Comparison of ENCODE assay signal across 10 mouse cellular contexts in the genomic region with DNA sequence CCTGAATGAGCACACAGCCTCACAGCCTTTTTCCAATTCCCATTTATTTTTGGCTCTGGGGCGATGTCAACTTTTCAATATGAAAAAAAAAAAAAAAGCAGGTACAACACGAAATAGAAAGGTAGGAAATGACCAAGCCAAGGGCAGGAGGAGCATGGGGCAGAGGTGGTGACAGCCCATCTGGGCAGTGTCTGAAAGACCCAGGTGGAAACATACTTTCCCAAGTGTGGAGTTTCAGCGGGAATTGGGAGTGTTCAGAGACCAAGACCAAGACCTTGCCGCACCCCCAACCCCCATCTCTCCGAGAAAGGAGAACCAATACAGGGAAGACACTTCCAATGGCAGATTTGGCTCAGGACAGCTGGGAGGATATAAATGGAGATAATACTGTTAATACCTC. TPM values are rescaled to one million over a fixed set of nuclear protein-coding genes. Genes with fewer than 3 reads are reported as not detected.
A peak's percentile ranks its signal among the peaks of the same experiment; 100 is the strongest.
DNase-seq lines count a peak whose midpoint lies in the region; ATAC-seq and TF ChIP-seq lines count a peak whose summit lies in the region.
"Had no signal": no experiment of that assay in that cellular context is flagged by ENCODE, and none has a peak within 500 bp of the region (broad histone marks: within the 10 kb centered on the region; RNA-seq: fewer than 3 reads in every experiment).

No protein-coding gene starts in this region.

- no peak overlapping the region; the same call in 1 of the 2 replicates for H3K27ac ChIP-seq in heart, embryonic 13.5 days (replicated peaks)
- 0 out of 2 replicates have a peak overlapping the region, but pooled peaks have one; percentile 15 for H3K27ac ChIP-seq in forebrain, embryonic 15.5 days (replicated peaks)
- H3K27ac ChIP-seq in liver, embryonic 15.5 days (replicated peaks) = 0 out of 2 replicates have a peak overlapping the region, but pooled peaks have one; percentile 43
- H3K27ac ChIP-seq: macrophage had no signal

- no peak for DNase-seq in heart, adult 11 months
- no peak for DNase-seq in gastrocnemius, adult 8-10 months (ENCODE audit: low spot score in 2 of 2)
- DNase-seq in testis, postnatal 10 days (ENCODE audit: low spot score) = no peak
- DNase-seq: embryo, embryonic 11 days had no signal

- peak overlapping the region; percentile 90 for H3K4me2 ChIP-seq in heart, embryonic 13.5 days
- peak overlapping the region; percentile 77 for H3K4me2 ChIP-seq in forebrain, embryonic 15.5 days (replicated peaks)
- peak overlapping the region; percentile 0; the same call in 1 of the 2 replicates for H3K4me2 ChIP-seq in liver, embryonic 15.5 days

- no peak for ATAC-seq in heart, embryonic 13.5 days (ENCODE audit: extremely low read depth, insufficient number of reproducible peaks, low FRiP score, low TSS enrichment)
- no peak for ATAC-seq in forebrain, embryonic 15.5 days (replicated peaks)
- ATAC-seq in liver, embryonic 15.5 days (ENCODE audit: insufficient read depth) = no peak
- no peak for ATAC-seq in cerebellum, adult (ENCODE audit: insufficient number of reproducible peaks, low FRiP score, low TSS enrichment)

- H3K4me3 ChIP-seq in heart, embryonic 13.5 days = peak overlapping the region; percentile 18; the same call in 1 of the 2 replicates
- peak overlapping the region; percentile 97 for H3K4me3 ChIP-seq in E14TG2a.4 (replicated peaks; ENCODE audit: low read length)
- H3K4me3 ChIP-seq in forebrain, embryonic 15.5 days = no peak overlapping the region; the same call in 1 of the 2 replicates
- H3K4me3 ChIP-seq in liver, embryonic 15.5 days (replicated peaks) = 0 out of 2 replicates have a peak overlapping the region, but pooled peaks have one; percentile 5

- H3K27me3 ChIP-seq in heart, embryonic 13.5 days (replicated peaks) = no peaks in the 10 kb centered on the region
- H3K27me3 ChIP-seq in E14TG2a.4 (ENCODE audit: insufficient read depth, low read length) = no peaks in the 10 kb centered on the region
- no peaks in the 10 kb centered on the region for H3K27me3 ChIP-seq in forebrain, embryonic 15.5 days
- no peaks in the 10 kb centered on the region for H3K27me3 ChIP-seq in liver, embryonic 15.5 days

- peaks cover 73% of the 10 kb centered on the region for H3K36me3 ChIP-seq in heart, embryonic 13.5 days
- H3K36me3 ChIP-seq in E14TG2a.4 (ENCODE audit: insufficient read depth, low read length) = peaks cover 68% of the 10 kb centered on the region
- H3K36me3 ChIP-seq in forebrain, embryonic 15.5 days = peaks cover 54% of the 10 kb centered on the region
- H3K36me3 ChIP-seq in liver, embryonic 15.5 days (replicated peaks) = peaks cover 76% of the 10 kb centered on the region

- peaks cover 54% of the 10 kb centered on the region for H3K4me1 ChIP-seq in heart, embryonic 13.5 days
- peaks cover 48% of the 10 kb centered on the region for H3K4me1 ChIP-seq in E14TG2a.4 (replicated peaks; ENCODE audit: low read depth, low read length)
- H3K4me1 ChIP-seq in forebrain, embryonic 15.5 days = peaks cover 54% of the 10 kb centered on the region
- peaks cover 74% of the 10 kb centered on the region for H3K4me1 ChIP-seq in liver, embryonic 15.5 days (replicated peaks)

- H3K9me3 ChIP-seq in heart, embryonic 13.5 days = no peaks in the 10 kb centered on the region
- H3K9me3 ChIP-seq in E14TG2a.4 (ENCODE audit: low read length) = no peaks in the 10 kb centered on the region
- H3K9me3 ChIP-seq in forebrain, embryonic 15.5 days = no peaks in the 10 kb centered on the region
- H3K9me3 ChIP-seq in liver, embryonic 15.5 days (replicated peaks) = no peaks in the 10 kb centered on the region

- 48% methylated on average over 5 of the region's 5 CpGs for WGBS in heart, embryonic 13.5 days
- WGBS in forebrain, embryonic 15.5 days = 54% methylated on average over 5 of the region's 5 CpGs
- 55% methylated on average over 5 of the region's 5 CpGs for WGBS in liver, embryonic 15.5 days (ENCODE audit: insufficient replicate concordance)

- peak overlapping the region; percentile 99 for H3K9ac ChIP-seq in heart, embryonic 13.5 days
- H3K9ac ChIP-seq in forebrain, embryonic 15.5 days (replicated peaks) = 0 out of 2 replicates have a peak overlapping the region, but pooled peaks have one; percentile 1
- H3K9ac ChIP-seq in liver, embryonic 15.5 days = no peak overlapping the region

- no peak for TF ChIP-seq CTCF in E14TG2a.4 (conservative IDR thresholded peaks at IDR 0.05; ENCODE audit: low read length)

RNA-seq across cellular contexts. Expression of gene Tubb5, which starts 4.2 kb away (rescaled TPM):
- polyA plus RNA-seq in heart, embryonic 13.5 days (2015; fragmentation: Nextera tagmentation; extraction: Ambion mirVana) = 741 and 743 TPM in 2 replicates
- polyA plus RNA-seq in forebrain, embryonic 15.5 days (2015; fragmentation: Nextera tagmentation; extraction: Ambion mirVana) = 1,924 and 1,932 TPM in 2 replicates
- polyA plus RNA-seq in liver, embryonic 15.5 days (2015; fragmentation: Nextera tagmentation; extraction: Ambion mirVana) = 379 and 391 TPM in 2 replicates
- 10 to 100 TPM; 26.7 to 34.5 (median 28.3) TPM for total RNA-seq in gastrocnemius, adult 8-10 months (2022)

RNA-seq across cellular contexts. Expression of gene Mdc1, which starts 7.4 kb away (rescaled TPM):
- 17.7 and 18.4 TPM in 2 replicates for polyA plus RNA-seq in heart, embryonic 13.5 days (2015; fragmentation: Nextera tagmentation; extraction: Ambion mirVana)
- polyA plus RNA-seq in forebrain, embryonic 15.5 days (2015; fragmentation: Nextera tagmentation; extraction: Ambion mirVana) = 11.7 TPM in 2 replicates
- 8.5 and 9.1 TPM in 2 replicates for polyA plus RNA-seq in liver, embryonic 15.5 days (2015; fragmentation: Nextera tagmentation; extraction: Ambion mirVana)
- 1 to 10 TPM; 3.2 to 5.0 (median 4.0) TPM for total RNA-seq in gastrocnemius, adult 8-10 months (2022)

RNA-seq across cellular contexts. Expression of gene Flot1, which starts 10.9 kb away (rescaled TPM):
- 81.1 and 99.0 TPM in 2 replicates for polyA plus RNA-seq in heart, embryonic 13.5 days (2015; fragmentation: Nextera tagmentation; extraction: Ambion mirVana)
- polyA plus RNA-seq in forebrain, embryonic 15.5 days (2015; fragmentation: Nextera tagmentation; extraction: Ambion mirVana) = 68.3 and 75.1 TPM in 2 replicates
- polyA plus RNA-seq in liver, embryonic 15.5 days (2015; fragmentation: Nextera tagmentation; extraction: Ambion mirVana) = 33.7 and 42.4 TPM in 2 replicates
- 10 to 100 TPM; 52.6 to 67.2 (median 55.9) TPM for total RNA-seq in gastrocnemius, adult 8-10 months (2022)

RNA-seq across cellular contexts. Expression of gene Ier3, which starts 12.4 kb away (rescaled TPM):
- 41.7 and 49.9 TPM in 2 replicates for polyA plus RNA-seq in heart, embryonic 13.5 days (2015; fragmentation: Nextera tagmentation; extraction: Ambion mirVana)
- polyA plus RNA-seq in forebrain, embryonic 15.5 days (2015; fragmentation: Nextera tagmentation; extraction: Ambion mirVana) = 7.3 and 8.1 TPM in 2 replicates
- polyA plus RNA-seq in liver, embryonic 15.5 days (2015; fragmentation: Nextera tagmentation; extraction: Ambion mirVana) = 22.9 and 23.7 TPM in 2 replicates
- total RNA-seq in gastrocnemius, adult 8-10 months (2022) = 1 to 10 TPM; 5.6 to 7.8 (median 6.6) TPM

RNA-seq across cellular contexts. Expression of gene Nrm, which starts 27.2 kb away (rescaled TPM):
- polyA plus RNA-seq in heart, embryonic 13.5 days (2015; fragmentation: Nextera tagmentation; extraction: Ambion mirVana) = 43.5 and 50.5 TPM in 2 replicates
- 24.5 and 28.3 TPM in 2 replicates for polyA plus RNA-seq in forebrain, embryonic 15.5 days (2015; fragmentation: Nextera tagmentation; extraction: Ambion mirVana)
- 22.0 and 22.5 TPM in 2 replicates for polyA plus RNA-seq in liver, embryonic 15.5 days (2015; fragmentation: Nextera tagmentation; extraction: Ambion mirVana)
- total RNA-seq in gastrocnemius, adult 8-10 months (2022) = 1 to 10 TPM in 2 of 4 experiments, under 1 TPM in 2; 0.52 to 2.6 (median 1.4) TPM

Comparison
In these comparisons a context has a peak if more than half of its experiments do, and no peak if none do; other contexts are left out.
1. H3K4me2 ChIP-seq: peak in every context shown above with its lines; median percentile 90 in heart, embryonic 13.5 days; 77 in forebrain, embryonic 15.5 days; 0 in liver, embryonic 15.5 days.